Mouse (Mus musculus) neural tube, embryonic 14.5 days (tissue): ENCODE data around the gene Me1. TPM values are rescaled to one million over a fixed set of nuclear protein-coding genes. Genes with fewer than 3 reads are reported as not detected.

Experiments used
- ATAC-seq: fragments of 200-750 bp; cut with Nextera tagmentation; 2 replicates; pipeline ENCODE4 v1.8.0; 2017; ENCODE audit warnings: low read depth, mild to moderate bottlenecking, moderate TSS enrichment, moderate library complexity
- H3K27ac ChIP-seq: fragments of 300-500 bp; sonication (generic); 2 replicates; pipeline ENCODE4 v1.5.1; 2014; ENCODE audit warnings: low read depth, mild to moderate bottlenecking, control low read depth, low read length, moderate library complexity, mixed read lengths
- H3K27me3 ChIP-seq: fragments of 300-500 bp; sonication (generic); 2 replicates; pipeline ENCODE4 v1.6.1; 2014; ENCODE audit warnings: low read length; ENCODE audit not compliant: control insufficient read depth, insufficient read depth
- H3K36me3 ChIP-seq: fragments of 300-500 bp; sonication (generic); 2 replicates; pipeline ENCODE4 v1.6.1; 2014; ENCODE audit warnings: low read length, mixed read lengths; ENCODE audit not compliant: control insufficient read depth, insufficient read depth
- H3K4me1 ChIP-seq: fragments of 300-500 bp; sonication (generic); 2 replicates; pipeline ENCODE4 v1.6.1; 2014; ENCODE audit warnings: low read length; ENCODE audit not compliant: control insufficient read depth, insufficient read depth
- H3K4me2 ChIP-seq: fragments of 300-500 bp; sonication (generic); 2 replicates; pipeline ENCODE4 v1.6.1; 2014; ENCODE audit warnings: mild to moderate bottlenecking, low read depth, low read length, control low read depth
- H3K4me3 ChIP-seq: fragments of 300-500 bp; sonication (generic); 2 replicates; pipeline ENCODE4 v1.5.1; 2014; ENCODE audit warnings: low read depth, low read length, control low read depth, mixed read lengths
- H3K9ac ChIP-seq: fragments of 300-500 bp; sonication (generic); replicated peaks from 2 replicates; pipeline ENCODE4 v1.6.1; 2014; ENCODE audit warnings: low read depth, mild to moderate bottlenecking, control low read depth, low read length, mixed read lengths
- H3K9me3 ChIP-seq: fragments of 300-500 bp; sonication (generic); 2 replicates; pipeline ENCODE4 v1.6.1; 2016; ENCODE audit warnings: low read length; ENCODE audit not compliant: control insufficient read depth
- WGBS: fragments of 180-500 bp; shearing (Covaris S2); extraction: QIAGEN DNeasy Blood & Tissue Kit; methylation state at CpG from one replicate; pipeline ENCODE4 v1.1.7; 2014; 5-methylcytosine and 5-hydroxymethylcytosine counted together
- polyA plus RNA-seq: library from polyadenylated mRNA; unstranded; fragments of >200 nt; fragmentation: Nextera tagmentation; extraction: Ambion mirVana; gene quantifications from 2 replicates; pipeline ENCODE4 v1.2.1, GENCODE M21; 2014

The Me1 gene
- polyA plus RNA-seq, 1 experiment from 2014 or later, result 49.0 TPM

DNA sequence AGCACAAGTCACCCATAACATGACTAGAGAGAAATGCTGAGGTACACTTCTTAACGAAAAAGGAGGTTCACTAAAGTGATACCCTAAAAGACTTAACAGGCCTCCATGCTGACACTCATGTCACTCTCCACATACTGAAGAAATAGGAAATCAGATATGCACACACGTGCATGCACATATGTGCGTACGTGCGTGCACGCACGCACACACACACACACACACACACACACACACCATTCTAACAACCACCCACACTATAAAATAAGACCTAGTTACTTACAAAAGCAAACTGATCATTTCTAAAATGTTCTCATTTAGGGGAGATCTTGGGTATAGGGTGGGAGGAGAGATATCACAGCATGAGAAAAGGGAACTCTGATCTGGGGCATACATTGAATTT, 1.1 kb downstream of the Me1 start:
- no peak overlapping the region for H3K27ac ChIP-seq
- WGBS, result 94% methylated on average over 7 of the region's 7 CpGs
- no peaks in the 10 kb centered on the region for H3K27me3 ChIP-seq
- H3K4me3 ChIP-seq, result peak overlapping the region; percentile 75; the same call in 1 of the 2 replicates
- no peak overlapping the region for H3K9ac ChIP-seq
- no peak for ATAC-seq
- no peaks in the 10 kb centered on the region for H3K36me3 ChIP-seq
- H3K4me1 ChIP-seq, result 0 out of 2 replicates have a peak, but pooled peaks cover 3% of the 10 kb centered on the region
- peak overlapping the region; percentile 70 for H3K4me2 ChIP-seq
- no peaks in the 10 kb centered on the region for H3K9me3 ChIP-seq

DNA sequence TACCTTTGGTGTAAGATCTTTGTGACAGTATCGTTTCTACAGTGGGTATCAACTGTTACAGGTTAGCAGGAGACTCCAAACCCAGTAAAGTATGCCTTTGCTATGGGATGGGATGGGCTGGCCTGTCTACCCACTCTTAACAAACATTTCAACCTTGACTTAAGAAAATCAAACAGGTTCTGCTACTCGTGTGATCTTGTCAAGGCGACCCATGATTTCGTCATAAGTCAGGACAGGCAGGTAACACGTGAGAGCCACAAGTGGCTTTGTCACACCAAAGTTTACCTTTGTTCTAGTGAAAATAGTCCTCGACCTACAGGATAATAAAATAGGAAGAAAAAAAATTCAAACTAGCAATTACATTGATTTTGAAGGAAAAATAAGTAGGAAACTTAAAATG, 1.8 kb downstream of the Me1 start:
- 93% methylated on average over 6 of the region's 6 CpGs for WGBS
- H3K27ac ChIP-seq, result no peak overlapping the region
- no peak overlapping the region for H3K4me3 ChIP-seq
- no peaks in the 10 kb centered on the region for H3K36me3 ChIP-seq
- no peaks in the 10 kb centered on the region for H3K9me3 ChIP-seq
- no peak overlapping the region for H3K9ac ChIP-seq
- H3K4me1 ChIP-seq, result 0 out of 2 replicates have a peak, but pooled peaks cover 3% of the 10 kb centered on the region
- H3K4me2 ChIP-seq, result no peak overlapping the region
- H3K27me3 ChIP-seq, result no peaks in the 10 kb centered on the region
- ATAC-seq, result no peak

DNA sequence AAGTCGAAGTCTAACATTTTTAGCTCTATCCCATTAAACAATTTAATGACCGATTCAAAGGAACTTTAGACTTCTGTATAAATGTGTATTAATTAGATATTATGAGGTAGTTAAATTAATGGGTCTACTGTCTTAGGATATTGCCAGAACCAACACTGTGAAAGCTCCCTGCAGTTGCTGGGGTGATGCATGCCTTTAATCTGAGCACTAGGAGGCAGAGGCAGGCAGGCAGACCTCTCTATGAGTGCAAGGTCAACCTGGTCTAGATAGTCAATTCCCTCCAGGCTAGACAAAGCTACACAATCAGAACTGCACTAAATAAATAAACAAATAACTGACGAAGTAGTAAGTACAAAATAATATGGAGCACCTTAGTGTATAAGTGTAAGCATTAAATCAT, 3.1 kb downstream of the Me1 start:
- H3K9me3 ChIP-seq, result no peaks in the 10 kb centered on the region
- ATAC-seq, result 0 out of 2 replicates have a peak, but pooled peaks have one; percentile 28
- H3K9ac ChIP-seq, result no peak overlapping the region
- no peak overlapping the region for H3K27ac ChIP-seq
- WGBS, result 81% methylated on average over 3 of the region's 3 CpGs
- H3K36me3 ChIP-seq, result no peaks in the 10 kb centered on the region
- H3K4me2 ChIP-seq, result no peak overlapping the region
- 0 out of 2 replicates have a peak, but pooled peaks cover 3% of the 10 kb centered on the region for H3K4me1 ChIP-seq
- H3K27me3 ChIP-seq, result no peaks in the 10 kb centered on the region
- no peak overlapping the region for H3K4me3 ChIP-seq

DNA sequence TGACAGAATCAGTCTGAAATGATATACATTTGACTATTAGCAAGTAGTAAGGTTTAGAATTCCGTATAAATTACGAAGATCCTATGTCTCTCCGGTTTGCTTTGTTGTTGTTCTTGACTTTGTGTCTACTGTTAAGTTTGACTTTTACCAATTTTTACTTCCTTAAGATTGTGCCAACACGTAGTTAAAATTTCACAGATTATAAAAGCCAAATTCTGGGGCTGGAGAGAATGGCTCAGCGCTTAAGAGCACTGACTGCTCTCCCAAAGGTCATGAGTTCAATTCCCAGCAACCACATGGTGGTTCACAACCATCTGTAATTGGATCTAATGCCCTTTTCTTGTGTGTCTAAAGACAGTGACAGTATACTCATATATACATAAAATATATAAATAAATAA, 3.5 kb downstream of the Me1 start:
- H3K4me2 ChIP-seq, result no peak overlapping the region
- 0 out of 2 replicates have a peak, but pooled peaks cover 3% of the 10 kb centered on the region for H3K4me1 ChIP-seq
- no peaks in the 10 kb centered on the region for H3K27me3 ChIP-seq
- H3K27ac ChIP-seq, result no peak overlapping the region
- no peak overlapping the region for H3K4me3 ChIP-seq
- no peaks in the 10 kb centered on the region for H3K36me3 ChIP-seq
- 92% methylated on average over 5 of the region's 5 CpGs for WGBS
- H3K9me3 ChIP-seq, result no peaks in the 10 kb centered on the region
- no peak for ATAC-seq
- H3K9ac ChIP-seq, result no peak overlapping the region

DNA sequence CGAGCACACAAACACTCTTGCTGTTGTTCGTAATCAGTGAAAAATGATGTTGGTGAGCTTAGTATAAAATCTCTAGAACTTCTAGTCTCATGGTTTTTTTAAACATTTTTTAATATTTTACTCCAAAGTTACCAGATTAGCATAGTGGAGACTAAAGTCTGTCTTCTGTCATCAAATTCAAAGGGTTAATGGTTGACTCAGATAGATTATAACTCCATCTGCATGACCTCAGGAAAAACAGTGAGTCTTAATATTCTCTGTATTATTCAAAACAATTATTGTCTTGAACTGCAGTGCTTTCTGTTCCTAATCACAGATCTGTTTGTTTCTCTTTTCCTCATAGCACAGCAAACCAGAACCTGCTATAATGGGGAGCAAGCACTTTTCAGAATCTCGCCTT, 4.7 kb downstream of the Me1 start:
- Histone ChIP-seq H3K4me1 (0 out of 2 replicates have a peak, but pooled peaks cover under 1% of the 10 kb centered on the region), H3K9ac (no peak overlapping the region), H3K4me3 (no peak overlapping the region), H3K9me3 (no peaks in the 10 kb centered on the region), H3K4me2 (no peak overlapping the region), H3K27ac (no peak overlapping the region), H3K27me3 (no peaks in the 10 kb centered on the region), H3K36me3 (no peaks in the 10 kb centered on the region)
- no peak for ATAC-seq
- 91% methylated on average over 3 of the region's 3 CpGs for WGBS

DNA sequence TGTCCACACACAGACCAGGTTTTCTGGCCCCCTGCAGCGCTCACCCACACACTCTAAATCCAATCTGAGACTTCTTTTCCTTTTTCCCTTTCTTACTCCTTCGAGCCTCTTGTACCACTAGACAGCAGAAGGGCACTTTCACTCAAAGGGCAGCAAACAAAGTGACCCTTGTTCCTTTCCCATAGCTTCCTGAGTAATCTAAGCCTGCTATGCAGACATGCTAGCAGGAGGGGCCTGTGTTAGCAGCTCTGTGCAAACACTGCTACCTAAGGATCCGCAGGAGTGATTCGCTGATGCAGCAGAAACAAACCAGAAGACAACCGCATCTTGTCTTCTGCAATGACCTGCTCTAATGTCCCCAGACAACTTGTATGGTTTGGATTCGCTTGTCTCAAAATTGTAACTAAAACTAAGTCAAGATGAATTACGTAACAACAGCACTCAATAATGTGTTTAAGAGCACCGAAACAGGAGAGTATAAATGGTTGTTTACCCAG, 12.0 kb downstream of the Me1 start:
- no peak overlapping the region for H3K4me3 ChIP-seq
- no peak for ATAC-seq
- no peak overlapping the region for H3K4me2 ChIP-seq
- WGBS, result 68% methylated on average over 8 of the region's 8 CpGs
- H3K9me3 ChIP-seq, result no peaks in the 10 kb centered on the region
- H3K27me3 ChIP-seq, result no peaks in the 10 kb centered on the region
- H3K36me3 ChIP-seq, result no peaks in the 10 kb centered on the region
- H3K4me1 ChIP-seq, result 0 out of 2 replicates have a peak, but pooled peaks cover 3% of the 10 kb centered on the region
- no peak overlapping the region for H3K27ac ChIP-seq
- no peak overlapping the region for H3K9ac ChIP-seq

DNA sequence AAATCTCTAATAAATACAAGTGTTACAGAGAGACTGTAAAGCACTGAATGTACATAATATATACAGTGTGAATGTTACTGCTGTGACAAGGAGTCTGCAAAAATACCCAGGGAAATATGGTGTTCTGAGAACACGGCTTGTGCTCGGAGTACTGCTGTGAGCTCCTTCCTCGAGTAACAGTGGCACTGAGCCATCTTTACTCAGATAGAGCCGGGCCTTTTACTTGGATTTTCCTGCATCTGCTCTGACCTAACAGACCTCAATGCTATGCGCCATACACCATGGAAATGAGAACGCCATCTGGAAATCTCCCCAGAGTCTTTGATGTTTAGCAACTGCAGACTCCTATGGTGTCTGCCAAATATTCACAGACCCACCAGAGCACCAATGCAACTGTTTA, 12.9 kb downstream of the Me1 start:
- no peak overlapping the region for H3K4me3 ChIP-seq

DNA sequence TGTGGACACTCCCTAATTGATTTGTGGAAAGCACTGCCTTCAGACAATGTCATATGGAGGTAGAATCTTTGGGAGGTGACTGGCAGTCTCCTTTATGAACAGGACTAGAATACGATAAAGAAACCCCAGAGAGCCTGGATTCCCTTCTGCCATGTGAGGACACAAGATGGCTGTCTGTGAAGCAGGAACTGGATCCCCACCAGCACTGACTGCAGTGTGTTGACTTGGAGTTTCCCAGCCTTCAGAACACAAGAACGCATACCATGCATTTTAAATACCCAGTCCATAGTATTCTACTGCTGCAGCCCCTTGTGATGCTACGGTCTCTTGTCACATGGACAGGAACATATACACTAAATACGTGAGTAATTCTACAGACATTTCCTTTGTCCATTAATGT, 13.5 kb downstream of the Me1 start:
- no peak overlapping the region for H3K9ac ChIP-seq
- H3K4me1 ChIP-seq, result 0 out of 2 replicates have a peak, but pooled peaks cover 3% of the 10 kb centered on the region
- H3K36me3 ChIP-seq, result no peaks in the 10 kb centered on the region
- H3K27me3 ChIP-seq, result no peaks in the 10 kb centered on the region
- no peak overlapping the region for H3K27ac ChIP-seq
- no peak overlapping the region for H3K4me3 ChIP-seq
- H3K4me2 ChIP-seq, result no peak overlapping the region
- no peaks in the 10 kb centered on the region for H3K9me3 ChIP-seq
- WGBS, result 88% methylated on average over 4 of the region's 4 CpGs
- ATAC-seq, result no peak

More for the DNA sequence above, 12.9 kb downstream of the Me1 start:
- H3K4me2 ChIP-seq, result no peak overlapping the region
- WGBS, result 50% methylated on average over 6 of the region's 6 CpGs
- H3K9ac ChIP-seq, result no peak overlapping the region
- no peak overlapping the region for H3K27ac ChIP-seq
- no peaks in the 10 kb centered on the region for H3K9me3 ChIP-seq
- no peaks in the 10 kb centered on the region for H3K27me3 ChIP-seq
- H3K36me3 ChIP-seq, result no peaks in the 10 kb centered on the region
- ATAC-seq, result peak; percentile 54; the same call in 1 of the 2 replicates
- H3K4me1 ChIP-seq, result 0 out of 2 replicates have a peak, but pooled peaks cover 3% of the 10 kb centered on the region

DNA sequence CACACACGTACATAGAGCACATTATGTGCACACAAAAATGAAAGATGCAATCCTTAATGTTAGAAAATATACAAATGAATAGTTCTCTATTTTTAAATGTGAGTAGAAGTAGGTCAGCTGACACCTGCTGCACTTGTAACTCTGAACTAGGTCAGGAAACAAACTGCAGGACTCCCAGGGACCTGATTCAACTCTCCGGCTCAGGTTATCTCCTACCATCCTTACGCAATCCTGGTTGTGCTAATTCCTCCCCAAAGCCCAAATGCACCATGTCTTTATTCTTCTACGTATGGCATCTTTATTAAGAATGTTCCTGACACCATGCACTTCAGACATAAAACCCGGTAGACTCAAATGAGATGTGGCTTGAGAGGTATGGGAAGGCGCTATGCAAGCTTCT, 15.3 kb downstream of the Me1 start:
- 0 out of 2 replicates have a peak, but pooled peaks cover 3% of the 10 kb centered on the region for H3K4me1 ChIP-seq

More for the DNA sequence above, 15.3 kb downstream of the Me1 start:
- no peak overlapping the region for H3K9ac ChIP-seq
- H3K36me3 ChIP-seq, result no peaks in the 10 kb centered on the region
- H3K27me3 ChIP-seq, result no peaks in the 10 kb centered on the region
- no peaks in the 10 kb centered on the region for H3K9me3 ChIP-seq
- H3K27ac ChIP-seq, result no peak overlapping the region
- ATAC-seq, result no peak
- H3K4me3 ChIP-seq, result no peak overlapping the region
- H3K4me2 ChIP-seq, result no peak overlapping the region
- WGBS, result 92% methylated on average over 6 of the region's 6 CpGs
